Mouse (Mus musculus): ENCODE data around the gene Rho. TPM values are rescaled to one million over a fixed set of nuclear protein-coding genes. Genes with fewer than 3 reads are reported as not detected.
A peak's percentile ranks its signal among the peaks of the same experiment; 100 is the strongest.

The Rho gene
- polyA plus RNA-seq, 1 experiment from 2014 or later: 1.1 TPM

DNA sequence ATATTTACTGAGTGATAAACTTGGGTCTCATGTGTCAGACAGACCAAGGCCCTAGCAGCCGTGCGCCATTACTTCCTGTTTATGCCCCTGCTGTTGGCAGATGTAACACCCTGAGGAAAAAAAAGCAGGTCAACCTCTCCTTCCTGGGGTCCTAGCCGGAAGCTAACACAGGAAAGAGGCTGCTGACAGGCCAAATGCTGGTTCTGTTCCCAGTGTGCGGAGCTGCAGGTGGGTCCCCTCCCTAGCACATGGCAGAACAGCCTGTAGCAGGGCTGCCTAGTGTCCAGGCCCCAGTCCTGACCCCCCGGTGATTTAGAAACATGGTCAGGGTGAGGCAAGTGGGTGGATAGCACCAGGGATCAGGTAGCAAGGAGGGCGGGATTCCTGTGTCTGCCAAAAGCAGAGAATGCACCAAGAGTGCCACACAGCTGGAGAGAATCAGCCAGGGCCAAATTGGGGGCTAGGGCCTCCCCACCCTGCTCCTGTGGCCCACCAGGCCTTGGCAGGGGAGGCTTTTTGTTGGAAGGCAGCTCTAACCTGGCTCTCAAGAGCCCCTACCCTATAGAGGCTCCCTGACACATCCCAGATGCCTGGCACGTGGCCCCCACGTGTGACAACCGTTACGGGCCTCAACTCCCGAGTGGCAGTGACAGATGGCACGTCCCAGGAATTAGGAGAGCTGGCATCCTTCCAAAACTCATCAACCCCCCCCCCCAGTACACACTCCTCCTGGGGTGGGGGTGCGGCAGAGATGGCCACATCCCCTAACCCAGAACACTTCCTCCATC lies 39.9 kb downstream of the Rho start:
- Histone ChIP-seq H3K9ac (no peak overlapping the region), H3K4me2 (replicated peaks) (no peak overlapping the region), H3K36me3 (0 out of 2 replicates have a peak, but pooled peaks cover 4% of the 10 kb centered on the region), H3K27ac (no peak overlapping the region), H3K9me3 (no peaks in the 10 kb centered on the region), H3K4me1 (peaks cover 23% of the 10 kb centered on the region), H3K4me3 (no peak overlapping the region), H3K27me3 (replicated peaks) (no peaks in the 10 kb centered on the region)
- 58% methylated on average over 13 of the region's 13 CpGs for WGBS
- no peak for ATAC-seq (ENCODE audit: low FRiP score, low read depth)

DNA sequence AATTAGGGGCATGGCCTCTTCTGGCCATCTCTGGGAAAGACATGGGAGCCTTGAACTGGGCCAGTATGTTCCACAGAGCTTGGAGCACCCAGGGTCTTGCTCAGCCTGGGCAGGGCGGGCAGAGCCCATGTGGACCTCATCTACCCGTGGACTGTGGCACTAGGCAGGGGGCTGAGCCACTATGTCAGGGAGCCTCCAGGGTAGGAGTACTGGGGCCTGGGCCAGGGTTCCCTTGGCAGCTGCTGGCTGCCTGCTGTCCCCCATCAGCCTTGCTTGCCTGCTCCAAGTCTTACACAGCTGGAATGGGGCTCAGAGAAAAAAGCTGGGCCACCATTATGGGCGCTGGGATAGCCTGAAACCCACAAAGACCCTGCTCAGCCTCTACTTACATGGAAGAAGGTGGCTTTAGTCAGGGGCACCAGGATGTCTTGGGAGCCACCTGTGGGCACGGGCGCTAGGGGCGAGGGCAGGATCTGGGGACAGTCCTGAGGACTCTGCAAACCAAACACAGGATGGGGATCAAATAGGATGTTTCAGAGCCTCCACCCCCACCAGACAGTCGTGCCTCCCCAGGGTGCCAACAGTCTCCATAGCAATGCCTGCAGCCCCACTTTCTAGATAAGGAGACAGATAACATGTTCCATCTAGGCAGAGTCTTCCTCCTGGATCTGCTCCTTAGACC lies 40.7 kb downstream of the Rho start:
- no peaks in the 10 kb centered on the region for H3K9me3 ChIP-seq
- no peak overlapping the region for H3K4me3 ChIP-seq
- 83% methylated on average over 7 of the region's 7 CpGs for WGBS
- no peak overlapping the region for H3K27ac ChIP-seq
- H3K4me2 ChIP-seq (replicated peaks): no peak overlapping the region
- peaks cover 23% of the 10 kb centered on the region for H3K4me1 ChIP-seq
- H3K36me3 ChIP-seq: 0 out of 2 replicates have a peak, but pooled peaks cover 4% of the 10 kb centered on the region
- no peak for ATAC-seq (ENCODE audit: low FRiP score, low read depth)
- H3K9ac ChIP-seq: no peak overlapping the region
- H3K27me3 ChIP-seq (replicated peaks): no peaks in the 10 kb centered on the region

GRCm38 (mm10) chr6:115973139-115973875 lies 41.8 kb downstream of the Rho start:
- WGBS: 88% methylated on average over 15 of the region's 15 CpGs
- H3K27ac ChIP-seq: no peak overlapping the region
- H3K4me3 ChIP-seq: no peak overlapping the region
- H3K36me3 ChIP-seq: 0 out of 2 replicates have a peak, but pooled peaks cover 4% of the 10 kb centered on the region
- H3K9ac ChIP-seq: no peak overlapping the region
- peaks cover 18% of the 10 kb centered on the region for H3K4me1 ChIP-seq
- H3K9me3 ChIP-seq: no peaks in the 10 kb centered on the region
- ATAC-seq (ENCODE audit: low FRiP score, low read depth): no peak
- H3K27me3 ChIP-seq (replicated peaks): no peaks in the 10 kb centered on the region
- no peak overlapping the region for H3K4me2 ChIP-seq (replicated peaks)

- 84% methylated on average over 16 of the region's 16 CpGs for WGBS
- no peak overlapping the region for H3K4me2 ChIP-seq (replicated peaks)
- 0 out of 2 replicates have a peak, but pooled peaks cover 4% of the 10 kb centered on the region for H3K36me3 ChIP-seq
Observed at GRCm38 (mm10) chr6:115973881-115974662, 42.5 kb downstream of the Rho start.

DNA sequence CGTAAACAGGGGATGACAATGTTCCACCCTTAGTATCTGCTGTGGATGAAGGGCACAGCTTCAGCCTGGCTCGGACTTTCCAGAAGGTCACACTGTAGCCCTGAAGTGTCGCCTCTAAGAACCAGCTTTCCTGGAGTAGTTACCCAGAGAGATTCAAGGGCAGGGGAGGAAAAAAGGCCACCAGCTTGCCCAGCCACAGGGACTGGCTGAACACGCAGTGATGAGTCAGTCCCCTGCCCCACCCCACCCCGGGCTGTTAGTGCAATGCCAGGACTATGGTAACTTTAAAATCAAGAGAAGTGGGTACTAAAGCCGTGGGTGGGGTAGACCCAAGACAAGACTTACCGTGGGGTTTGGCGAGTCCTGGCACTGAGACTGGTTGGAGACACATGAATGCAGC lies 44.1 kb downstream of the Rho start:
- Histone ChIP-seq H3K9ac (no peak overlapping the region), H3K27me3 (replicated peaks) (no peaks in the 10 kb centered on the region), H3K4me2 (replicated peaks) (no peak overlapping the region), H3K27ac (no peak overlapping the region), H3K4me3 (no peak overlapping the region), H3K36me3 (0 out of 2 replicates have a peak, but pooled peaks cover 4% of the 10 kb centered on the region), H3K4me1 (peaks cover 13% of the 10 kb centered on the region), H3K9me3 (no peaks in the 10 kb centered on the region)
- ATAC-seq (ENCODE audit: low FRiP score, low read depth): no peak
- WGBS: 86% methylated on average over 8 of the region's 8 CpGs

More at GRCm38 (mm10) chr6:115973881-115974662, 42.5 kb downstream of the Rho start:
- Histone ChIP-seq H3K4me1 (peaks cover 13% of the 10 kb centered on the region), H3K27me3 (replicated peaks) (no peaks in the 10 kb centered on the region), H3K27ac (no peak overlapping the region), H3K9ac (no peak overlapping the region), H3K4me3 (no peak overlapping the region), H3K9me3 (no peaks in the 10 kb centered on the region)
- no peak for ATAC-seq (ENCODE audit: low FRiP score, low read depth)

- Histone ChIP-seq H3K4me3 (no peak overlapping the region), H3K27me3 (replicated peaks) (no peaks in the 10 kb centered on the region), H3K4me2 (replicated peaks) (no peak overlapping the region), H3K27ac (no peak overlapping the region), H3K36me3 (0 out of 2 replicates have a peak, but pooled peaks cover 4% of the 10 kb centered on the region), H3K9ac (no peak overlapping the region), H3K9me3 (no peaks in the 10 kb centered on the region), H3K4me1 (no peaks in the 10 kb centered on the region)
- WGBS: 85% methylated on average over 15 of the region's 15 CpGs
- ATAC-seq (ENCODE audit: low FRiP score, low read depth): no peak
Observed at GRCm38 (mm10) chr6:115977810-115978209, 46.3 kb downstream of the Rho start.

GRCm38 (mm10) chr6:115978596-115978995 lies 47.0 kb downstream of the Rho start:
- Histone ChIP-seq H3K9ac (no peak overlapping the region), H3K27me3 (replicated peaks) (no peaks in the 10 kb centered on the region), H3K36me3 (0 out of 2 replicates have a peak, but pooled peaks cover 4% of the 10 kb centered on the region), H3K4me1 (peaks cover under 1% of the 10 kb centered on the region; the same call in 1 of the 2 replicates), H3K9me3 (no peaks in the 10 kb centered on the region), H3K27ac (no peak overlapping the region), H3K4me3 (no peak overlapping the region), H3K4me2 (replicated peaks) (no peak overlapping the region)
- no peak for ATAC-seq (ENCODE audit: low FRiP score, low read depth)
- WGBS: 71% methylated on average over 8 of the region's 8 CpGs

DNA sequence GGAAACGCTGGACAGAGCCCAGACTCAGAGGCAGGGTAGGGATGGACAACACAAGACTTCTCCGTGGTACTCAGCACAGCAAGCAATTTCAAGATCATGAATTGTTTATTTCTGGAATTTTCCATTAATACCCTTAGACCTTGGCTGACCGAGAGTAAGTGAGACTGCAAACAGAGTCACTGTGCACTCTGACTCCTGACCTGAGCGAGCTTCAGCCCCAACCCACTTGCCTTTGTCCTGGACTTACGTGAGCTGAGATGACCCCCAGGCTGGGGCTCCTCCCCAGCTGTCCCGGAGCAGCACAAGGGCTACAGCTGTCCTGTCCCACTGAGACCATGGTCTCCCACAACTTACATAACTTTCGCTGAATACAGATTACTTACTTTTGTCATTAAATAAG lies 51.3 kb downstream of the Rho start:
- ATAC-seq (ENCODE audit: low FRiP score, low read depth): no peak
- H3K9me3 ChIP-seq: no peaks in the 10 kb centered on the region
- H3K9ac ChIP-seq: no peak overlapping the region
- no peak overlapping the region for H3K4me2 ChIP-seq (replicated peaks)
- no peaks in the 10 kb centered on the region for H3K36me3 ChIP-seq
- peaks cover 42% of the 10 kb centered on the region for H3K4me1 ChIP-seq
- no peaks in the 10 kb centered on the region for H3K27me3 ChIP-seq (replicated peaks)
- no peak overlapping the region for H3K4me3 ChIP-seq
- whole genome bisulfite sequencing: 49% methylated on average over 7 of the region's 7 CpGs
- H3K27ac ChIP-seq: no peak overlapping the region

DNA sequence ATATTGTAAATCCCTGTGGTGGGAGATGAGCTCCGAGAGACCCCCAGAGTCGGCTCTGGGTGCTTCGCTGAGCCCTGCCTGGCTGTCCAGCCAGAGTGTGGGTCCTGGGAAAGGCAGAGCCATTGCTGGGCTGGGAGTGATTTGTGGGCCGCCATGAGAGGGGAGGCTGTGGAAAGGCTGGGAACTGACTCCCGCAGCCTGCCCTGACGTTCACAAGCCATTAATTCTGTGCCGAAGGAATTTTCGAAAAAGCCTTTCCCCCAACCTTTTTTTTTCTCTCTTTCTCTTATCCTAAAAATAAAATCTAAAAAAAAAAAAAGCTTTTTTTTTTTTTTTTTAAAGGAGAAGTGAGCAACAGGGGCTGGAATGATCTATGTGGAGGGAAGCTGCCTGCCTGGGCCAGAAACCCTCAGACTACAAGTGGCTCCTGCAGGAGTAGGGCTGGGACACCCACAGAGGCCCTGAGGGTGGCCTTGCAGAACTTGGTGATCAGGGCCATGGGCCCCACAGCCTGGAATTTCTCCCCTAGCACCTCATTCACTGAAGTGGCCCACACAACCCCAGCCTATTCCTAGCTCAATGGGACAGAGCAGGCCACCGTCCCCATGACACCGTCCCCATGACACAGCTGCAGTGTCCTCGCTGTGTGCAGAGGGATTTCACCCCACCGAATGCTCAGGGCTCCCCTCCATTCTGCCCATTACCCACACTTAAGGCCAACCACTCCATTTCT lies 51.9 kb downstream of the Rho start:
- Histone ChIP-seq H3K27me3 (replicated peaks) (no peaks in the 10 kb centered on the region), H3K36me3 (no peaks in the 10 kb centered on the region), H3K27ac (no peak overlapping the region), H3K9me3 (no peaks in the 10 kb centered on the region), H3K4me1 (peaks cover 42% of the 10 kb centered on the region), H3K4me3 (no peak overlapping the region), H3K4me2 (replicated peaks) (no peak overlapping the region), H3K9ac (no peak overlapping the region)
- 32% methylated on average over 12 of the region's 12 CpGs for WGBS
- 0 out of 2 replicates have a peak, but pooled peaks have one; percentile 5 for ATAC-seq (ENCODE audit: low FRiP score, low read depth)

DNA sequence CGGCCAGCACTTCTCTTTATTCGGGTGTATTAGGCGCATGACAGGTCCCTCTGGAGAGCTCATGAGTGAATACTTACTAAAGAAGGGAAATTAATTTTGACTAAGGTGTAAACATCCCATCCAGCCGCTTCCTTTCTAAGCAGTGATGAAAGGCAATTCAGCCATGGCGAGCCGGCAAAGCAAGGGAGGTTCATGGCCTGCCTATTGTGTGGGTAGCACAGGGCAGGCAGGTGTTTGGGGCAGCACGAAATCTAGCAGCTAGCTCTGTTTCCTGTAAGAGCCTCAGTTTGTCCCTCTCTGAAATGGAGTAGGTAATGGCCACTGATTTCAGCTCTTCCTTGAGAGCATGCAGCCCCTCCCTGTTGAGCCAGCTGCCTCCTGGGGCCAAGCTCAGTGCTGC lies 53.0 kb downstream of the Rho start:
- Histone ChIP-seq H3K4me3 (no peak overlapping the region), H3K4me1 (peaks cover 42% of the 10 kb centered on the region), H3K27me3 (replicated peaks) (no peaks in the 10 kb centered on the region), H3K27ac (no peak overlapping the region), H3K36me3 (no peaks in the 10 kb centered on the region), H3K9me3 (no peaks in the 10 kb centered on the region), H3K4me2 (replicated peaks) (no peak overlapping the region), H3K9ac (no peak overlapping the region)
- ATAC-seq (ENCODE audit: low FRiP score, low read depth): no peak
- WGBS: 58% methylated on average over 7 of the region's 7 CpGs

DNA sequence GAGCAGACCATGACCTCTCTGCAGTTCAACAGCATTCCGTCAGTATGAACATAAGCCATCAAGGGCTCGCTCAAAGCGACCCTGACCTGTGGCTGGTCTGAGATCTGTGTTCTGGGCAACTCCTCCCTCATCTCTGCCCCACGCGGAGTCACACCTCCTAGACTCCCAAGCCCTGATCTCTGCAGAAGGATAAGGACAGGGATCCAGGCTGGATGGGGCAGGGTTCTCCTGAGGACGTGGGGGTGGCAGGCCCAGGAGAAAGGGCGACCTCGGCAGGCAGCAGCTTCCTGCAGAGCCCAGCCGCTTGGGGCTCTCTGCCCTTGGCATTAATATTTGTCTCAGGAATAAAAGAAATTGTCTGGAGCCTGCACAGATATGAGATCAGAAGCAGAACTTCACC lies 54.1 kb downstream of the Rho start:
- Histone ChIP-seq H3K9me3 (no peaks in the 10 kb centered on the region), H3K4me1 (peaks cover 42% of the 10 kb centered on the region), H3K27ac (no peak overlapping the region), H3K9ac (0 out of 2 replicates have a peak overlapping the region, but pooled peaks have one; percentile 21), H3K27me3 (replicated peaks) (0 out of 2 replicates have a peak, but pooled peaks cover 4% of the 10 kb centered on the region), H3K4me2 (replicated peaks) (peak overlapping the region; percentile 38; the same call in 1 of the 2 replicates), H3K4me3 (no peak overlapping the region), H3K36me3 (no peaks in the 10 kb centered on the region)
- no peak for ATAC-seq (ENCODE audit: low FRiP score, low read depth)
- WGBS: 67% methylated on average over 9 of the region's 9 CpGs

All from neural tube, embryonic 12.5 days (tissue).